8 mouse cellular contexts compared by ENCODE assay signal in genomic region chr1:133164591-133165011, GRCm38 (mm10). TPM values are rescaled to one million over a fixed set of nuclear protein-coding genes. Genes with fewer than 3 reads are reported as not detected.
DNase-seq lines count a peak whose midpoint lies in the region; ATAC-seq and TF ChIP-seq lines count a peak whose summit lies in the region.

No protein-coding gene starts in this region.

- peak overlapping the region; percentile 57 for H3K4me3 ChIP-seq in liver, embryonic 11.5 days (ENCODE audit: low read depth, low read length)
- H3K4me3 ChIP-seq in cortical plate, adult 2 months (ENCODE audit: insufficient read depth, low read length): peak overlapping the region; percentile 11; the same call in 1 of the 2 replicates
- H3K4me3 ChIP-seq in hindbrain, embryonic 16.5 days (ENCODE audit: low read length): peak overlapping the region; percentile 62
- no peak overlapping the region; a peak in 1 of 4 replicates for H3K4me3 ChIP-seq in liver, embryonic 14.5 days (ENCODE audit: insufficient read depth in 1 of 2, low read depth in 2 of 2, low read length in 2 of 2)

- WGBS in liver, embryonic 11.5 days: 3% methylated on average over 10 of the region's 10 CpGs
- 4% methylated on average over 9 of the region's 10 CpGs for WGBS in hindbrain, embryonic 16.5 days
- WGBS in liver, embryonic 14.5 days (ENCODE audit: insufficient replicate concordance): 1% methylated on average over 10 of the region's 10 CpGs

- TF ChIP-seq CTCF in cortical plate, adult 2 months (IDR thresholded peaks at IDR 0.05; ENCODE audit: extremely low read depth, insufficient read depth, low read length): no peak
- no peak for TF ChIP-seq CTCF in liver, embryonic 14.5 days (IDR thresholded peaks at IDR 0.05; ENCODE audit: low read depth)

- no peak for TF ChIP-seq EP300 in liver, embryonic 14.5 days (IDR thresholded peaks at IDR 0.05; ENCODE audit: low read depth)

- H3K4me1 ChIP-seq in liver, embryonic 11.5 days (replicated peaks; ENCODE audit: control insufficient read depth, insufficient read depth, low read length): 0 out of 2 replicates have a peak, but pooled peaks cover 9% of the 10 kb centered on the region
- H3K4me1 ChIP-seq in cortical plate, adult 2 months (ENCODE audit: control insufficient read depth, insufficient read depth, low read length): no peaks in the 10 kb centered on the region
- H3K4me1 ChIP-seq in hindbrain, embryonic 16.5 days (ENCODE audit: control insufficient read depth, insufficient read depth, low read depth, low read length): peaks cover 14% of the 10 kb centered on the region
- H3K4me1 ChIP-seq in liver, embryonic 14.5 days (replicated peaks; ENCODE audit: control insufficient read depth in 2 of 2, insufficient read depth in 2 of 2, low read length in 1 of 2): no peaks in the 10 kb centered on the region

- intact Hi-C loops in gastrocnemius, postnatal 36 days (cut with DNase I): no loop called here

- no peaks in the 10 kb centered on the region for H3K9me3 ChIP-seq in liver, embryonic 11.5 days (ENCODE audit: control insufficient read depth, low read length)
- H3K9me3 ChIP-seq in hindbrain, embryonic 16.5 days (ENCODE audit: control insufficient read depth, low read length): no peaks in the 10 kb centered on the region
- no peaks in the 10 kb centered on the region for H3K9me3 ChIP-seq in liver, embryonic 14.5 days (ENCODE audit: control insufficient read depth, low read length)

- no peaks in the 10 kb centered on the region for H3K36me3 ChIP-seq in liver, embryonic 11.5 days (ENCODE audit: control insufficient read depth, insufficient read depth, low read length)
- H3K36me3 ChIP-seq in hindbrain, embryonic 16.5 days (ENCODE audit: control insufficient read depth, insufficient read depth, low read length): no peaks in the 10 kb centered on the region
- no peaks in the 10 kb centered on the region for H3K36me3 ChIP-seq in liver, embryonic 14.5 days (replicated peaks; ENCODE audit: control insufficient read depth, insufficient read depth, low read depth)

- peaks cover 74% of the 10 kb centered on the region for H3K27me3 ChIP-seq in liver, embryonic 11.5 days (replicated peaks; ENCODE audit: control insufficient read depth, insufficient read depth, low read length)
- H3K27me3 ChIP-seq in hindbrain, embryonic 16.5 days (replicated peaks; ENCODE audit: control insufficient read depth, insufficient read depth, low read length): peaks cover 25% of the 10 kb centered on the region
- H3K27me3 ChIP-seq in liver, embryonic 14.5 days (ENCODE audit: control insufficient read depth, insufficient read depth, low read length): peaks cover 49% of the 10 kb centered on the region

- H3K27ac ChIP-seq in liver, embryonic 11.5 days (ENCODE audit: low read depth, low read length): no peak overlapping the region
- H3K27ac ChIP-seq in cortical plate, adult 2 months (ENCODE audit: insufficient read depth, low read length): no peak overlapping the region
- no peak overlapping the region for H3K27ac ChIP-seq in hindbrain, embryonic 16.5 days (ENCODE audit: low read depth, low read length)
- H3K27ac ChIP-seq in liver, embryonic 14.5 days: no peak overlapping the region

- no peak for TF ChIP-seq POLR2A in cortical plate, adult 2 months (IDR thresholded peaks at IDR 0.05; ENCODE audit: extremely low read depth, insufficient read depth, low read length)

- ATAC-seq in liver, embryonic 11.5 days (replicated peaks; ENCODE audit: low FRiP score): no peak
- ATAC-seq in hindbrain, embryonic 16.5 days: peak; percentile 14; the same call in 1 of the 2 replicates
- no peak for ATAC-seq in liver, embryonic 14.5 days (ENCODE audit: insufficient read depth)
- ATAC-seq in frontal cortex, adult (ENCODE audit: low TSS enrichment): no peak

- peak overlapping the region; percentile 90 for H3K4me2 ChIP-seq in liver, embryonic 11.5 days
- H3K4me2 ChIP-seq in hindbrain, embryonic 16.5 days (ENCODE audit: low read length): peak overlapping the region; percentile 99
- peak overlapping the region; percentile 63 for H3K4me2 ChIP-seq in liver, embryonic 14.5 days (ENCODE audit: low read depth)

- DNase-seq in liver, embryonic 11.5 days (ENCODE audit: low spot score): no peak
- DNase-seq in liver: no peak
- DNase-seq in liver, embryonic 14.5 days (ENCODE audit: low read depth in 3 of 3, low spot score in 3 of 3): no peak
- peak; percentile 63 for DNase-seq in thymus, postnatal 4 days
- no peak for DNase-seq in gastrocnemius, postnatal 36 days

- no peak overlapping the region for H3K9ac ChIP-seq in liver, embryonic 11.5 days (ENCODE audit: low read depth, low read length)
- H3K9ac ChIP-seq in hindbrain, embryonic 16.5 days (ENCODE audit: low read depth, low read length): no peak overlapping the region; the same call in 1 of the 2 replicates
- H3K9ac ChIP-seq in liver, embryonic 14.5 days (replicated peaks): no peak overlapping the region

RNA-seq across cellular contexts. Expression of gene Plekha6, which starts 0.6 kb away (rescaled TPM):
- polyA plus RNA-seq in liver, embryonic 11.5 days (2014; fragmentation: Nextera tagmentation; extraction: Ambion mirVana): 4.1 and 4.3 TPM in 2 replicates
- 82.2 and 83.2 TPM in 2 replicates for polyA plus RNA-seq in cortical plate, adult 2 months (2012; rRNA removed)
- polyA plus RNA-seq in hindbrain, embryonic 16.5 days (2015; fragmentation: Nextera tagmentation; extraction: Ambion mirVana): 15.0 TPM in 2 replicates
- polyA plus RNA-seq in liver, embryonic 14.5 days (2012; rRNA removed): 2.1 and 2.3 TPM in 2 replicates
- polyA plus RNA-seq in liver, embryonic 14.5 days (2014; fragmentation: Nextera tagmentation; extraction: Ambion mirVana): 0.81 and 1.3 TPM in 2 replicates
- 10 to 100 TPM in 1 of 2 experiments, 1 to 10 TPM in 1; 6.7 to 11.5 TPM for total RNA-seq in gastrocnemius, postnatal 36 days (2021)

RNA-seq across cellular contexts. Expression of gene Ppp1r15b, which starts 33.7 kb away (rescaled TPM):
- 89.0 and 95.4 TPM in 2 replicates for polyA plus RNA-seq in liver, embryonic 11.5 days (2014; fragmentation: Nextera tagmentation; extraction: Ambion mirVana)
- polyA plus RNA-seq in cortical plate, adult 2 months (2012; rRNA removed): 23.9 and 25.6 TPM in 2 replicates
- 22.2 and 29.1 TPM in 2 replicates for polyA plus RNA-seq in hindbrain, embryonic 16.5 days (2015; fragmentation: Nextera tagmentation; extraction: Ambion mirVana)
- polyA plus RNA-seq in liver, embryonic 14.5 days (2012; rRNA removed): 21.3 and 26.9 TPM in 2 replicates
- 33.4 and 40.5 TPM in 2 replicates for polyA plus RNA-seq in liver, embryonic 14.5 days (2014; fragmentation: Nextera tagmentation; extraction: Ambion mirVana)
- total RNA-seq in gastrocnemius, postnatal 36 days (2021): 10 to 100 TPM; 14.0 to 17.7 TPM

Comparison
In these comparisons a context has a peak if more than half of its experiments do, and no peak if none do; other contexts are left out.
1. H3K4me3 ChIP-seq: peak in liver, embryonic 11.5 days (single experiment), cortical plate, adult 2 months (single experiment) and hindbrain, embryonic 16.5 days (single experiment); none in liver, embryonic 14.5 days (0 of 2).
2. Peak in every context shown above with its lines, with median percentiles within 50 percentile points of each other: H3K4me2 ChIP-seq.